Mouse (Mus musculus) midbrain, embryonic 14.5 days (tissue): ENCODE measurements around the gene Hoxa13. TPM values are rescaled to one million over a fixed set of nuclear protein-coding genes. Genes with fewer than 3 reads are reported as not detected.

Experiments
- ATAC-seq: fragments of 200-750 bp; cut with Nextera tagmentation; 2 replicates; pipeline ENCODE4 v1.8.0; 2017; ENCODE audit warnings: moderate number of reproducible peaks, moderate library complexity; ENCODE audit not compliant: low FRiP score, low TSS enrichment
- DNase-seq: peaks from one replicate; pipeline ENCODE4 v3.0.0-alpha.2; 2015
- H3K27ac ChIP-seq: fragments of 300-500 bp; sonication (generic); replicated peaks from 2 replicates; pipeline ENCODE4 v1.5.1; 2014; ENCODE audit warnings: mild to moderate bottlenecking, low read depth, low read length, moderate library complexity
- H3K27me3 ChIP-seq: fragments of 300-500 bp; sonication (generic); 2 replicates; pipeline ENCODE4 v1.6.1; 2014; ENCODE audit warnings: low read length, control low read depth, mixed read lengths; ENCODE audit not compliant: control insufficient read depth, insufficient read depth
- H3K36me3 ChIP-seq: fragments of 300-500 bp; sonication (generic); 2 replicates; pipeline ENCODE4 v1.6.1; 2014; ENCODE audit warnings: low read length, control low read depth; ENCODE audit not compliant: control insufficient read depth, insufficient read depth
- H3K4me1 ChIP-seq: fragments of 300-500 bp; sonication (generic); 2 replicates; pipeline ENCODE4 v1.6.1; 2014; ENCODE audit warnings: mild to moderate bottlenecking, antibody characterized with exemption, low read length, control low read depth; ENCODE audit not compliant: control insufficient read depth, insufficient read depth
- H3K4me2 ChIP-seq: fragments of 300-500 bp; sonication (generic); 2 replicates; pipeline ENCODE4 v1.6.1; 2014; ENCODE audit warnings: mild to moderate bottlenecking, low read length, moderate library complexity
- H3K4me3 ChIP-seq: fragments of 300-500 bp; sonication (generic); replicated peaks from 2 replicates; pipeline ENCODE4 v1.5.1; 2014; ENCODE audit warnings: low read depth, low read length
- H3K9ac ChIP-seq: fragments of 300-500 bp; sonication (generic); replicated peaks from 2 replicates; pipeline ENCODE4 v1.6.1; 2014; ENCODE audit warnings: mild to moderate bottlenecking, low read length, moderate library complexity
- H3K9me3 ChIP-seq: fragments of 300-500 bp; sonication (generic); 2 replicates; pipeline ENCODE4 v1.6.1; 2016; ENCODE audit warnings: low read length, control low read depth, mixed read lengths; ENCODE audit not compliant: control insufficient read depth
- WGBS: fragments of 180-500 bp; shearing (Covaris S2); extraction: QIAGEN DNeasy Blood & Tissue Kit; methylation state at CpG from one replicate; pipeline ENCODE4 v1.1.7; 2014; 5-methylcytosine and 5-hydroxymethylcytosine counted together
- polyA plus RNA-seq: library from polyadenylated mRNA; unstranded; fragments of >200 nt; fragmentation: Nextera tagmentation; extraction: Ambion mirVana; gene quantifications from 2 replicates; pipeline ENCODE4 v1.2.1, GENCODE M21; 2014

Hoxa13 gene
- polyA plus RNA-seq, 1 experiment from 2014 or later: not detected

DNA sequence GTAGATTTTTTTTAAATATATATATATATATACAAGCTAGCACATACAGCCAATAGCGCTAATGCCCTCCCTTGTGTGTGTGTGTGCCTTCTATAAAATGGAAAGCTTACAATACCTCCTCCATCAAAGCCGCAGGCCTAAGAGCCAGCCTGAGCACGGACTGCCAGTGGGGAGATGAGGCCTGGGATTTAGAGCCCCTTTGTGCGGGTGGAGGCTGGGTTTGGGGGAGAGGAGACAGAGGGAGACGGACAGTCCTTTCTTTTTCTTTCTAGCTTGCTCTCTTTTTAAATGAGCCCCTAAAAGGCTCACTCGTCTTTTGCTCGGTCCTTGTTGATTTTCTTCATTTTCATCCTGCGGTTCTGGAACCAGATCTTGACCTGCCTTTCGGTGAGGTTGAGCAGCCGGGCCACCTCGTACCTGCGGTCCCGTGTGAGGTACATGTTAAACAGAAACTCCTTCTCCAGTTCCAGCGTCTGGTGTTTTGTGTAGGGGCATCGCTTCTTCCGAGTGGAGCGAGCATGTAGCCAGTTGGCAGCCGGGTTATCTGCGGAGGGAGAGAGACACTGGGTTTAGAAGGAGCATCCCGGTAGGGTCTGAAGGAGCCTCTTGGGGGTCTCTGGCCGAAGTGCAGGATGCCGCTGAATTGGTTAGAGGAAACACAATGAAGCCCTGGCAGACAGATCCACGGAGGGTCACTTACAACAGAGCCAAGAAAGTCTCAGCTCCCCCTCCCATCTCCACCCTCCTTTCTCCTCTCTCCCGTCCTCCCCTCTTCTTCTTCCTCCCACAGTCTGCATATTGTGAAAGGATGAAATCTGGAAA is 36.5 kb downstream of the Hoxa13 start:
- Histone ChIP-seq H3K9ac (no peak overlapping the region), H3K36me3 (no peaks in the 10 kb centered on the region), H3K27me3 (peaks cover 97% of the 10 kb centered on the region), H3K9me3 (no peaks in the 10 kb centered on the region), H3K4me2 (no peak overlapping the region), H3K4me3 (no peak overlapping the region), H3K4me1 (no peaks in the 10 kb centered on the region), H3K27ac (no peak overlapping the region)
- DNase-seq (no peak), ATAC-seq (no peak)
- 3% methylated on average over 24 of the region's 24 CpGs for WGBS

DNA sequence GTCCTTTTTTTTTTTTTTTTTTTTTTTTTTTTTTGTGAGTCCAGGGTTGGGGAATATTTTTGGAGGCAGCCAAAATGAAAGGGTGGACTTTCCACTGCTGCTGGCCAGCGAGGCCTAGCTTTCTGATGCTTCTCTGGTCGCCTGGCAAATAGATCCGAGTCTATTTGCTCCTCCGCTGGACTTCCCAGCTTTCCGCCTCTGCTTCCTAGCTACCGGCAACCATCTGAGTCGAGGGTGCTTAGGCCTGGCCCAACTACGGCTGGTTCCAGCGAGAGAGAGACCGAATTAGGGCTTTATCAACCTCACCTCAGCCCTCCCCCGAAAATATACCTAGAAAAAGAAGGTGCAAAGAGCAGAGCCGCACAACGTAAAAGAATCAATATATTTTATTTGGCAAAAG is 38.0 kb downstream of the Hoxa13 start:
- H3K4me3 ChIP-seq: no peak overlapping the region
- H3K9ac ChIP-seq: no peak overlapping the region
- DNase-seq (no peak), ATAC-seq (no peak)
- WGBS: 7% methylated on average over 13 of the region's 13 CpGs
- H3K4me1 ChIP-seq: no peaks in the 10 kb centered on the region
- no peaks in the 10 kb centered on the region for H3K36me3 ChIP-seq
- H3K9me3 ChIP-seq: no peaks in the 10 kb centered on the region
- peaks cover 97% of the 10 kb centered on the region for H3K27me3 ChIP-seq
- H3K4me2 ChIP-seq: no peak overlapping the region
- no peak overlapping the region for H3K27ac ChIP-seq

DNA sequence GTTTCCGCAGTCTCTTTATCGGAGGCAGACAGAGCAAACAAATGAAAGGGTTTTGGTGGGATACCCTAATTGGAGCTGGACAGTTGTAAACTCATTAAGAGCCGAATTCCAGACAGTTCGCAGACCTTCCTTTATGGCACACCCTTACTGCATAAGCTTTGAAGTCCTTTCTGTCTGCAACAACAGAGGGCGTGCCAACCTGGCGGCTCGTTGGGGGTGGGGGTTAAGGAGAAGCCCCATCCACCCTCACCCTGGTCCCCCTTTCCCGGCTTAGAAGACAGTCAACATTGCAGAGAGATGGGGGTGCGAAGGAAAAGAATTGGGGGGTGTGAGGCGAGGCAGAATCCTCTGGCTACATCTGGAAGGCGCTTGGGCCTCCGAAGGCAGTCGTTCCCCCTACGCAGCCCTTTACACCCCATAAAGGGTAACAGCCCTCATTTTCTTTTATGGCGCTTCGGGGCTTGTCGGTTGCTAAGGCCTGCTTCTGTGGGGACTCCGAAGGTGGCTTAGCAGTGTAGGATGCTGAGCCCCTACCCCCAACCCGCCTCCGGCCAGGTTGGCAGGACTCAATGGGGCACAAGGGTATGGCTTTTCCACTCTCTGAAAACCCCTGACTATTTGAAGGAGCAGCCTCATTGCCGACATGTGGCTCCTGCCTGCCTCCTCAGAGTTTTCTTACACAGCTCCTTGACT is 38.5 kb downstream of the Hoxa13 start:
- WGBS: 5% methylated on average over 21 of the region's 21 CpGs

DNA sequence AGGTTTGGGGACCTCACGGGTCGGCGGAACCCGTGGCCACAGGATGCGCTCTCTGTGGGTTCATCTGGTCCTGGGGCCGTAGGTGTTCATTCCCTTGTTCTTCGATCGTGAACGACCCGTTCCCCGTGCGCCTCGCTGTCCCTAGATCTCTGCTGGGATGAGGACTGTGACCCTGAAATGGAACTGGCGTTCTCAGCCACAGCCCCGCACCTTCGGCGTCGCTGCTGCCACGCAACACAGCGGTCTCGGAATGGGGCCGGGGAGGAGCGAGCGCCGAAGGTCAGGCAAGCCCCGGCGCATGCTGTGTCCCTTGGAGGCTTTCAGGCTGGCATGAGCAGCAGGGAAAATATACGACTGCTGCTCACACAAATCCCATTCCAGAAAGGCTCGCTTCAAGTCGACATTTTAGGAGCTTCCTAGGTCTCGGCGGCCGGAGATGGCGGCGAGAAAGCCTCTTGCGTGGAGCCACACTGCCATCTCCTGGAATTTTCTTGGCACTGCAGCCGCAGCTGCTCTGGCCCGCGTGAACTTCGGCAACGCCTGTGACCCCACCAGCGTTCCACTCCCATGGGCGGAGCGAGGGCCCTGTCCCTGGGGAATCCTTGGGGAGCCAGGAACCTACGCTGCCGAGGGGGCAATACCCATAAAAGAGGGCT is 39.2 kb downstream of the Hoxa13 start, which contains the start of gene Hoxa7:
Gene Hoxa7, minus strand, starts transcription at position 518 of the 656 bp plus-strand sequence.
- WGBS: 1% methylated on average over 46 of the region's 46 CpGs
- peak within 1 kb of the TSS; percentile 41 for H3K4me3 ChIP-seq
- no peak within 1 kb of the TSS for H3K27ac ChIP-seq
- no peaks in the 10 kb centered on the region for H3K9me3 ChIP-seq
- no peaks in the 10 kb centered on the region for H3K36me3 ChIP-seq
- H3K9ac ChIP-seq: peak within 1 kb of the TSS; percentile 31; the same call in 1 of the 2 replicates
- peaks cover 97% of the 10 kb centered on the region for H3K27me3 ChIP-seq
- 0 out of 2 replicates have a peak, but pooled peaks cover 3% of the 10 kb centered on the region for H3K4me1 ChIP-seq
- DNase-seq (peak; percentile 92), ATAC-seq (peak; percentile 58; the same call in 1 of the 2 replicates)
- H3K4me2 ChIP-seq: peak within 1 kb of the TSS; percentile 79

More for the DNA sequence above, 38.5 kb downstream of the Hoxa13 start:
- ATAC-seq (no peak), DNase-seq (no peak)
- no peak overlapping the region for H3K27ac ChIP-seq
- no peaks in the 10 kb centered on the region for H3K36me3 ChIP-seq
- H3K9ac ChIP-seq: no peak overlapping the region
- peak overlapping the region; percentile 79; the same call in 1 of the 2 replicates for H3K4me2 ChIP-seq
- 0 out of 2 replicates have a peak overlapping the region, but pooled peaks have one; percentile 41 for H3K4me3 ChIP-seq
- H3K27me3 ChIP-seq: peaks cover 97% of the 10 kb centered on the region
- 0 out of 2 replicates have a peak, but pooled peaks cover under 1% of the 10 kb centered on the region for H3K4me1 ChIP-seq
- no peaks in the 10 kb centered on the region for H3K9me3 ChIP-seq

DNA sequence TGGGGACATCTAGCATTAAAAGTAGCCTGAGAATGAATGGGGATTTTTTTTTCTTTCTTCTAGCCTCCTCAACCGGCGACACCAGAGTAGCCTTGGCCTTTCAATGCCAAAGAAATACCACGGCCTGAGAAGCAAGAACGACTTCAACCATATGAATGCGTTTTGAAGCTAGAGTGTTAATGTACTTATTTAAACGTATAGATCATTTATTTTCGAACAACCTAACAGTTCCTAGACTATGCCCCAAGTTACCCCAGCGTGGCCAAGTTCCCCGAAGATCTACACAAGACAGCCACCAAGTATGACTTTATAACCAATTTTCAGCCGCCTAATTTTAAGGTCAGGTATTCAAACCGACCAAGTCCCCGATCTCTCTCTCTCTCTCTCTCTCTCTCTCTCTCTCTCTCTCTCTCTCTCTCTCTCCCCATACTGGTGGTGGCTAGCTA is 39.8 kb downstream of the Hoxa13 start:
- ATAC-seq: no peak
- peak overlapping the region; percentile 79; the same call in 1 of the 2 replicates for H3K4me2 ChIP-seq
- H3K4me1 ChIP-seq: 0 out of 2 replicates have a peak, but pooled peaks cover 3% of the 10 kb centered on the region
- DNase-seq: no peak
- H3K9me3 ChIP-seq: no peaks in the 10 kb centered on the region
- H3K27me3 ChIP-seq: peaks cover 98% of the 10 kb centered on the region
- H3K9ac ChIP-seq: no peak overlapping the region
- H3K27ac ChIP-seq: no peak overlapping the region
- peak overlapping the region; percentile 41 for H3K4me3 ChIP-seq
- no peaks in the 10 kb centered on the region for H3K36me3 ChIP-seq
- 7% methylated on average over 12 of the region's 12 CpGs for WGBS

DNA sequence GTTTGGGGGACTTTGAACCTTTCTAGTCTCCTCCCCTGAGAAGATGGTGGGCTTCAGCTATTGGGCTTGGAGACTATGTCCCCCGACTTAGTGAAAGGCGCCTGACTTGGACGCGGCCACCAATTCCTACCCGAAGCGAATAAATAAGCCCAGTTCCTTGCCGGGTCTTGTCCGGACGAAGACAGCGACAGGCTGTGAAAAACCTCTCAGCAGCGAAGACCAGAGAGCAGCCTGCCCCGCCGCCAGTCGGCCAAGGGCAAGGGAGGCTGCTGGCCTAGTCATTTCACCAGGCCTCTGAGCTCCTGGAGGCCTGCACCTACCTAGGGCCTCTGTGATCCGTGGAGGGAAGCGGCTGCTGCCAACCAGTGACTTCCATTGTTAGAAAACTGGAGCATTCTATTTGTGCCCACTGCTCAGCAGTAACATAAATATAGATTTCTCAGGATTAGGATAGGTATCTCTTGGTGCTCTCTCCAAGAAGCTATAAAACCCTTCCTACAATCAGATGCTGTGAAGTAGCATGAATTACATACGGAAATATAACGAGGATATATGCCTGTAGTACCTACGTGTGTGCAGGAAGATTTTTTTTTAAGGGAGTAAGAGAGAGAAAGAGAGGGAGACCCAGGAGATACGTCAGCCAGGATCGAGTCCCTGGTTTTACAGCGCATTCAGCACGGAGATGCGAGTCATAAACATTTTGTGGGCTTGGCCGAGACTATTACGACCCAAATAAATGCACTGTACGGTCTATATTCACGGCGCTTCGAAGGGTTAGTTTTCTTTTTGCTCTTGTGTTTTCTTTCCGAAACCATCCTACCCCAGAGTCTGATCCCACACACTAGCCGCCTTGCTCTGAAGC is 40.4 kb downstream of the Hoxa13 start:
- no peaks in the 10 kb centered on the region for H3K9me3 ChIP-seq
- DNase-seq: no peak
- no peaks in the 10 kb centered on the region for H3K36me3 ChIP-seq
- no peak overlapping the region for H3K4me3 ChIP-seq
- no peak overlapping the region for H3K27ac ChIP-seq
- H3K27me3 ChIP-seq: peaks cover 98% of the 10 kb centered on the region
- H3K4me1 ChIP-seq: 0 out of 2 replicates have a peak, but pooled peaks cover 3% of the 10 kb centered on the region
- no peak overlapping the region for H3K9ac ChIP-seq
- H3K4me2 ChIP-seq: no peak overlapping the region
- WGBS: 12% methylated on average over 32 of the region's 32 CpGs
- ATAC-seq: no peak

DNA sequence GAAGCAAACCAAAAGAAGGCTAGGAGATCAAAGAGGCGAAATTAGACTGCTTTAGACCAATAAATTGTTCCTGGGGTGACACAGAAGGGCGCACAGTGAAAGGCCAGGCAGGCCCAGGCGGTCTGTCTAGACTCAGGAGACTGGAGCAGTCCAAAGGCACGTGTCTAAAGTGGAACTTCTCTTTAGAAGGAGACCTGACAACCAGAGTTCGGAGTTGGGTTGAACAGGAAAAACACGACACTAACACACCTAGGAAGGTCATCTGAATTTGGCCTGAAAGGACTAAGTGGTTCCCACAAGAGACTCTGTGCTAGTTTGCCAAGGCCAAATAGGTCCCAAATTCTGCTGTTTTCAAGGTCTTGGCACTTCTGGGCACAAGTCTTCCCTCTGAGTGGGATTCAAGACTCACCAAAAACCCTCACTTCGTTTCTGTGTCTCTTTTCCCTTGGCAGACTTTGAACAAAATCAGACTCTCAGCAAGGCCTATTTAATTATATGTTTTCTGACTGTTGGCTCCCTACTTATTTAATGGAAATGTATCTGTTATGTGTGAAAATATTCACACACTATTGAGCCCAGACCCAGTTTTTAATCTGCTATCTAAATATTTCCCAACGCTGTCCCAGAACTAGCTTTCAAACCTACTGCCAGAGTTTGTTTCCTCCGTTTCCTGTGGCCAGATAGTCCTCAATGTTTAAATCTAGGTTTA is 41.3 kb downstream of the Hoxa13 start:
- Histone ChIP-seq H3K9ac (no peak overlapping the region), H3K36me3 (no peaks in the 10 kb centered on the region), H3K27me3 (peaks cover 98% of the 10 kb centered on the region), H3K4me3 (no peak overlapping the region), H3K4me2 (no peak overlapping the region), H3K4me1 (0 out of 2 replicates have a peak, but pooled peaks cover 3% of the 10 kb centered on the region), H3K27ac (no peak overlapping the region), H3K9me3 (no peaks in the 10 kb centered on the region)
- WGBS: 12% methylated on average over 9 of the region's 9 CpGs
- ATAC-seq: no peak
- no peak for DNase-seq
